Mouse (Mus musculus) ovary, postnatal 14 days (tissue): ENCODE measurements around the gene Maz.

Experiments
- DNase-seq: peaks from one replicate; pipeline ENCODE4 v3.0.0; 2022; ENCODE audit warnings: low spot score

The Maz gene

DNA sequence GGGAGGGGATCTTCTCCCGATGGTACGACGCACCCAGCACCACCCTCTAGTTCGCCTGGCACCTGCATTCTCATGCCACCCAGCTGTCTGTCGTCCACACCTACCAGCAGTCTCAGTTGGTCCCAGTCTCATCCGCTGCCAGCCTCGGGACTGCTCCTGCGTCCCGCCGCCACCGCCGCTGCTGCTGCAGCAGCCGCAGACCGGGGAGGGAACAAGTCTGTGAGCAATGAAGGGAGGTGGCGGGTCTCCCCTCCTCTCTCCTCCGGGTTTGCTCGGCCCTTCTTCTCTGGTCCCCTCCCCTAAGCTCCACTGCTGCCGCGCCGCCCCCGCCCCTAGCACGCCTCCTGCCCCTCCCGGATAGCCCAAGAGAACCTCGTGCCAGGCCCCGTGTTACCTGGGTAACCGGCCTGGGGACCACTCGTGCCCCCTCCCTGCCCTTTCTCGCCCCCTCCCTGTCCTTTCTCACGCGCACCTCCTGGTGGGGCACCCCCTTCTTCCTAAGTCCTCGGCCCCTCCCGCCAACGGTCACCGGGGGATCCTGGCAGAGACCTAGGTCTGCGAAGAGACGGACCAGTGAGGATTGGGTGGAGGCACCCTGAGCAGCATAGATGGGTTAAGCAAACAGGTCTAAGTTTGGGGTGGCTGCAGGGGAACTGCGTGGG is 5.8 kb downstream of the Maz start, which contains the start of the genes Gm42742 and Prrt2:
TSS of gene Gm42742 (minus strand) at position 197 of the 662 bp plus-strand sequence.
TSS of gene Prrt2 (minus strand) at position 311 of the 662 bp plus-strand sequence.
- peak; percentile 55 for DNase-seq

GRCm38 (mm10) chr7:127020491-127020890 is 6.3 kb downstream of the Maz start:
- DNase-seq, result no peak

- no peak for DNase-seq
These were observed 6.8 kb downstream of the Maz start for GRCm38 (mm10) chr7:127020031-127020430.

DNA sequence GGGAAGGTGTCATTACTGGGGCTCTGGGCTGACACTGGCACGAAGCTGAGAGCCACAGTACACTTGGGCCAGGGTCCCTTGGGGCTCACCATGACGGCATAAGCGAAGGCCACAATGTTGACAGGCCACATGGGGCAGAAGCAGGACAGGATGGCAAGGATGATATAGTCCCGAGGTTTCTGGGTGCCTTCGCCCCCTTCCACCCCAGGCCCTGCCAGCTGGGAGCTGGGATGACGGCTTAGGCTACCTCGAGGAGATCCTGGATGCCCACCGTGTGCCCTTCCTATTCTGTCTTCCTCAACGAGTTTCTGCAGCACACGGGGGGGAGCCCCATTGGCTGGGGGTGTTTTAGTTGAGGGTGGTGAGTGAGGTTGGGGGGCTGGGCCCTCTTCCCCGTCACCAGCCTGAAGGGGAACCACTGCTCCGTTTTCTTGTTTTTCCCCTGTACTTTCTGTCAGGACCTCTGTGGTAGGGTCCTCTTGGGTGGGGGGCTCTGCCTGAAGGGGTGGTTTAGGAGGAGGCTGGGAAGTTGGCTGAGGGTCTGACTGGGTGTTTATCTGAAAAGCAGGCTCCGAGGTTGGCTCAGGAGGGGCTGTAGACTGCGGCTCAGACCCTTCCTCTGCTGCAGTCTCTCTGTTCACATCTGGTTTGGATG is 7.4 kb downstream of the Maz start:
- no peak for DNase-seq

DNA sequence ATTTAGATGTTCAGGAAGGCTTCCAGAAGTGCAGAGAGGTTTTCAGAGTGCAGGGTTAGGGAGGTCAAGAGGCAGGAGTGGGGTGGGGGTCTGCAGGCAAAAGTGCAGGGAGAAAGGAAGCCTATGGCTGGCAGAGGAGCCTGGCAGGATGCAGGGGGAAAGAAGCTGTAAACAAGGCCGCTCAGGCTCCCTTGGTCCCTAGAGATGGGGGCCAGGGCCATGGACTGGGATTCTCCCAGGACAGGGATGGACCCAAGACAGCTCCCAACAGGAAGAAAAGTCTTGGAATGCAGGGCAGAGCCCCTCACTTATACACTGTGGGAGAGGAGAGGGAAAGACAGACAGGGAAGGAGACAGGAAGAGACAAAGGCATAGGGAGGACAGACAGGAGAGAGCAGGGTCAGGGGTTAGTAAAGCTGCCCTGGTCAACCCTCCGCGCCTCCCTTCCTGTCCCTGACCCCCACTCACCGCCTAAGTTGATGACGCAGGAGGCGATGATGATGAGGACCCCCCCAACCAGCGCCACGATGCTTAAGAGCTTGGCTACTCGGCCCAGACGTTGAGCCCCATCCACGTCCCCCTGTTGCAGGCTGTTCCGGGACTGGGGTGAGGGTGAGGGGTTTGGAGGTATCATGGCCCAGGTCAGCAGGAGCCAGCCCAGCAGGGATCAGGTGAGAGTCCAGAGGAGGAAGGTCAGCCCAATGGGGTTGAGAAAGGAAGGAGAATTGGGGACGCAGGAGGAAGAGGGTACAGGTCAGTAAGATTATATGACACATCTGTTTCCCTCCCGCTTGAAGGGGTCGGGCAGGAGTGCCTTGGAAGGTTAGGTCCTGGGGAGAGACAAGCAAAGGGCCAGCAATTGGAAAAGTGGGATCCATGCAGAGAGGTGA is 8.2 kb downstream of the Maz start:
- DNase-seq, result no peak

DNA sequence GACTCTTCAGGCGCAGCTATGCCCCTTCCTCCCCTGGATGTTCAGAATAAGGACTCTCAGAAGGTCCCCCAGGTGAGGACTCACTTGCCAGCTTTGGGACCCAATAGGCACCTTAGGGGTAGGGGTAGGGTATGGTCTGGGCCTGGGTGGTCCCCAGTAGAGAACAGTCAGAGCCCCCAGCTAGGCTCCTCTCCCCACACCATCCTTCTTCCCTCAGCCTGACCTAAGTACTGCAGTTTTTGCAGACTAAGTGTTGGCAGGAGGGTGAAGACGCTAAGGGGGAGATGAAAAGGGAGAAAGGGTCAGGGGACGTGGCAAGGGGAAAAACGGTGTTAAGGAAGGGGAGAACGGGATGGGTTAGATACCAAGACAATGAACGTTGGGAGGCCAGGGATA is 8.9 kb downstream of the Maz start:
- no peak for DNase-seq

- DNase-seq, result peak; percentile 89
These were observed 9.6 kb downstream of the Maz start, which contains the start of gene Pagr1a for GRCm38 (mm10) chr7:127016971-127017949. Gene Pagr1a, minus strand, starts transcription at chr7:127017352.

DNA sequence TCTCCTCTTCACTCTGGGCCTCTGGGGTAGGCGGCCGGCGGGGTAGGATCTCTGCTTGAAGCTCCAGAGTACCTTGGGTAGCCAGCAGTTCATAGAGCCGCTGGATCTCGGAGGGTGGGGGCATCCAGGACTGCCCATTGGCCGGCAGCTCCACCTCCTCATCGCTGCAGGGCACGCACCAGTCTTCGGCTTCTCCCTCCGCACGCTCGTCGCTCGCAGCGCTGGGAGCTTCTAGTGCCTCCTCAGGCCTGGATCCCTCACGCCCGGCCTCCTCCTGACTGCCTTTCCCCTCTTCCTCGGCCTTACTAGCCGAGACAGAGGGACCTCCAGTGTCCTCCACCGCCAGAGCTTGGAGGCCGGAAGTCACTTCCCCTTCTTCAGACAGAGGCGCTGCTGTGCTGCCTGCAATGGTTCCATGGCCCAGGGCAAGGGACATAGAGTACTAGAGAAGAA is 10.3 kb downstream of the Maz start:
- peak; percentile 43 for DNase-seq

DNA sequence TGATC is 10.6 kb downstream of the Maz start, which contains the start of gene Pagr1b:
TSS of gene Pagr1b (minus strand) at position 4 of the 5 bp plus-strand sequence.
- DNase-seq, result no peak

DNA sequence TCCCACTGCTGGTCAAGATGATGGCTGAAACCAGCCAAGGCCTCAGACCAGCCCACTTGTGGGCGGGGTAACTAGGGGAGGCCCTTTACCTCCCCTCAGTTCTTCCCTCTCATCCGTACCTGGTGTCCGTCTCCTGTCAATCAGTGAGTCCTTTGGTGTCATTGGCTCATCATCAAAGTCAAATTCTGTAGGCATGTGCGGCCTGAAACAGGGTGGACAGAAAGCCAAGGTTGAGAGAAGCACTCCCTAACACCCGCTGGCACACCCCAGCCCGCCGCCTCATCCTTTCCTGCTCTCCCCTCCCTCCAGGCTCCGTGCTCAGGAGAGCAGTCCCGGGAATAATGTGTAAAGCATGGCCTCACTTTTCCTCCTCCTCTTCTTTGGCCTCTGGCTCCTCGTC is 10.8 kb downstream of the Maz start:
- no peak for DNase-seq

DNA sequence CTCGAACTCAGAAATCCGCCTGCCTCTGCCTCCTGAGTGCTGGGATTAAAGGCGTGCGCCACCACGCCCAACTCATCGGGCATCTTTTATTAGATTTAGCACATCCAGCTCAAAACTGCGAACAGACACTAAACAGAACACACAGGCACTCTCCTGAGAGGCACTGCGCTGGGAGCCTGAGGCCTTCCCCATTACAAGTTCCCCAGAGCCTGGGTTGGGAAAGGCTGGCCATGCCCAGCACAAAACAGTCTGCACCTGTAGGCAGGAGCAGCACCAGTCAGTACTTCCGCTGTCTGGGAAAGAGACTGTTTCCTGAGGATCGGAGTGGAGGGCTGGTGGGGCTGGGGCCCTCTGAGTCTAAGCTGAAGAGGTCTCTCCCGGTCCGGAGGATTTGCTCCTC is 11.8 kb downstream of the Maz start:
- DNase-seq, result no peak

GRCm38 (mm10) chr7:127014320-127014719 is 12.5 kb downstream of the Maz start, which contains the start of gene Mvp:
Gene Mvp, minus strand, starts transcription at chr7:127014621.
- no peak for DNase-seq

DNA sequence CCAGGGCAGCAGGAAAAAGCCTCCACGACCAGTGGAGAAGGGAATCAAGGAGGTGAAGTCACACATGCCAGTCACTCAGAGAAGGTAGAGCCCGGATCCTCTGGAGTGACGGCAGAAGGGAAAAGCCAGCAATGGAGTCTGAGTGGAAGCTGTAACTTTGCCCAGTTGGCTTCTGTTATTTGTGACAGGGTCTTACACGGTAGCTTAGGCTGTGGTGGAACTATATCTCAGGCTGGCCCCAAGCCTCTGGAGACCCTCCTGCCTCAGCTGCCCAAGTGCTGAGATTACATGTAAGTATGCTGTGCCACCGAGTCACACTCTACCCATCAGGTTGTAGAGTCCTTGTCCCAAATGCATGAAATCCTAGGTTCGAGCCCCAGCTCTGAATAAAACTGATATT is 13.5 kb downstream of the Maz start:
- no peak for DNase-seq

DNA sequence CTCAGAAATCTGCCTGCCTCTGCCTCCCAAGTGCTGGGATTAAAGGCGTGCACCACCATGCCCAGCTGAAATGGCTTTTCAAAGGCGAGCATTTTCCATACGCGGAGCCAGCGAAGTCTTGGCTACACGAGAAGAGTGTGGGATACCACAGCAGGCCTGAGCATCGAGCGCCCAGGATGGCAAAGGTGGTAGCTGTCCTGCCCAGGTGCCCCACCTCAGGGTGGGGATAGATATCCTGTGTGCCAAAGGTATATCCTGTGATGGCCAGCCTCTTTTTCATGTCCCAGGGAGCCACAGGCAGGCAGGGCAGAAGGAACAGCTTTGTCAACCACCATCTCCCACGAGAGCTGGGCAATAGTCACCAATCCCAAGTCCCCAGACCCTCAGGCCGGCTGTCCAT is 14.0 kb downstream of the Maz start:
- DNase-seq, result no peak

GRCm38 (mm10) chr7:127012374-127012773 is 14.5 kb downstream of the Maz start:
- DNase-seq, result no peak

DNA sequence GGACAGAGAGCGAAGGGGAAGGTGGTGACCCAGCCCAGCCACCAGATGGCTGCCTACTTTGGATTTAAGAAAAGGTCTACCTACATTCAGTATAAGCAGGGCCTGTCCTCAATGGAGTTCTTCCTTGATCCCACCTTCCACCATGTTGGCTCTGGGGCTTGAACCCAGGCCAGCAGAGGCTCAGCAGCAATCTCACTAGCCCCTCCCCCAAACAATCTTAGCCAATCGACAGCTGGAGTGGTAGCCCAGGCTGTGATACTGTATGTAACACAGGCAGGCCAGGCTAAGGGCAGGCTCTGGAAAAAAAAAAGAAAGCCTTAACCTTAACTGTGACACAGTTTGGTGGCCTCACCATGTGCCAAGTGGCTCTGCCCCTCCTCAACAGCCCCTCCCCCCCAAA is 15.1 kb downstream of the Maz start:
- DNase-seq, result no peak

GRCm38 (mm10) chr7:127011051-127011450 is 15.8 kb downstream of the Maz start:
- DNase-seq, result no peak

GRCm38 (mm10) chr7:127009307-127010085 is 17.3 kb downstream of the Maz start:
- DNase-seq, result no peak

- peak; percentile 54 for DNase-seq
These were observed 18.4 kb downstream of the Maz start for GRCm38 (mm10) chr7:127008239-127009019.

GRCm38 (mm10) chr7:127007313-127008024 is 19.4 kb downstream of the Maz start:
- no peak for DNase-seq
